Mouse (Mus musculus): Measurements from ENCODE around the gene Dhx8. TPM values are rescaled to one million over a fixed set of nuclear protein-coding genes. Genes with fewer than 3 reads are reported as not detected.

The Dhx8 gene
- total and polyA plus RNA-seq, 3 experiments, result 7.2 to 17.1 (median 16.0) TPM

DNA sequence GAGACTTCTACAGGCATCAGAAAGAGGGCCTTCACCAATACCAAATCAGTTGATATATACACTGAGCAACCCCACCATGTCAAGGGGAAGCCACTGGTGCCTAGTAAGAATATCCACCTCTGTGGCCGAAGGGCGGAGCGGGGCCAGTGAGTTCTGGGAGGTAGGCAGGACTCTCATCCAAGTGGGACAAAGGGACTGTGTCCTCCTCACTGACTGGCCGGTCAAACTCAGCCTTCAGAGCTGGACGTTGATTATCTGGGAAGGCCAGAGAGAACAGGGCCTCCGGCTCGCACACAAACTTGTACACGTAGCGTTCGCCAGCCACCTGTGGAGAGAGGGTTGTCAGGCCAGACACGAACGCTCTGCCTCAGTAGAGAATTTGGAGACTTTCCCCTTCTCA lies 37.5 kb downstream of the Dhx8 start:
- WGBS, result 71% methylated on average over 12 of the region's 12 CpGs
- Histone ChIP-seq H3K4me3 (no peak overlapping the region), H3K9ac (ENCODE audit: low read depth, low read length) (no peak overlapping the region), H3K27ac (no peak overlapping the region; the same call in 1 of the 2 replicates), H3K79me2 (replicated peaks; ENCODE audit: control insufficient read depth, insufficient read depth, low read length) (no peaks in the 10 kb centered on the region), H3K36me3 (ENCODE audit: control insufficient read depth, insufficient read depth, low read length) (no peaks in the 10 kb centered on the region), H3K27me3 (ENCODE audit: control insufficient read depth, insufficient read depth, low read length) (no peaks in the 10 kb centered on the region), H3K4me1 (ENCODE audit: control insufficient read depth, insufficient read depth, low read length) (peaks cover 1% of the 10 kb centered on the region; the same call in 1 of the 2 replicates)
- 0 out of 2 replicates have a peak, but pooled peaks have one; percentile 20 for TF ChIP-seq EP300 (IDR thresholded peaks at IDR 0.05; ENCODE audit: insufficient read depth, low read depth, low read length)
- TF ChIP-seq POLR2A (IDR thresholded peaks at IDR 0.05; ENCODE audit: insufficient read depth, low read depth, low read length), result no peak
- no peak for TF ChIP-seq CTCF (IDR thresholded peaks at IDR 0.05)
- intact Hi-C loops (cut with DNase I), result no loop called here
- peak in 1 of 2 experiments; percentile 45 for DNase-seq

DNA sequence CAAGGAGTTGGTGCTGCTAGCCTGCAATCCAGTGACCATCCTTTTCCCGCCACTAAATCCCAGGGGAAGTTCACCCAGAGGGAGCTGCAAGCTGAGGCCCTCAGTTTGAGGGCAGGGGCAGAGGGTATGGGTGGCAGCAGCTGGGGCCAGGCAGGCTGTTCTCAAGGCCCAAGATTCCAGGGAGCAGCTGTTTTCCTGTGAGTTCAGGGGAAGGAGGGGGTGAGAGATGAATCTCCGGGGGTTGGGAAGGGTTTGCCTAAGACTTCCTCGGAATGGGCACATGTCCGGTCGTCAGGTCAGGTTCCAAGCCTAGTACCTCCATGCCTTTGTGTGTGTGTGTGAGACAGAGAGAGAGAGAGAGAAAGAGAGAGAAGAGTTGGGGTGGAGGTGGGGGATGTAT lies 39.3 kb downstream of the Dhx8 start:
- no peak for DNase-seq
- H3K27ac ChIP-seq, result no peak overlapping the region
- 13% methylated on average over 5 of the region's 5 CpGs for WGBS

DNA sequence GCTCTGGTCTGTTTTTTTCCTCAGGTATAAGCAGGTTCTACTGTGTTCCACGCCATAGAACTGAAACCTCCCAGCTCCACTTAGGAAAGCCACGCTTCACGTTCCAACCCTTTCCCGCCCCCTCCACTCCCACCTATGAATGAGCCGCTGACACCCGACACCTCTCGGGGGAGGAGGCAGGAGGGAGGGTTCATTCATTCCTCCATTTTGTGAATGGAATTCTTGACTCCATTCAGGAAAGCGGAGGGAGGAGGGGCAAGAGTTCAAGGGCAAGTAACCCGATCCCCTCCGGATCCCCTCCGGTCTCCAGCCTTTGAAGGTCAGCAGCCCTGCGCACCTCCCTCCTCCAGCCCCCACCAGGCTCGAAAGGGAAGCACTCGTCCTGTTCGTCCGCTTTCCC lies 39.7 kb downstream of the Dhx8 start:
- peak overlapping the region; percentile 19 for H3K4me3 ChIP-seq

More for the DNA sequence above, 39.3 kb downstream of the Dhx8 start:
- intact Hi-C loops (cut with DNase I), result no loop called here
- no peak overlapping the region for H3K4me3 ChIP-seq
- no peaks in the 10 kb centered on the region for H3K27me3 ChIP-seq (ENCODE audit: control insufficient read depth, insufficient read depth, low read length)
- no peaks in the 10 kb centered on the region for H3K79me2 ChIP-seq (replicated peaks; ENCODE audit: control insufficient read depth, insufficient read depth, low read length)
- no peaks in the 10 kb centered on the region for H3K36me3 ChIP-seq (ENCODE audit: control insufficient read depth, insufficient read depth, low read length)
- peaks cover 1% of the 10 kb centered on the region; the same call in 1 of the 2 replicates for H3K4me1 ChIP-seq (ENCODE audit: control insufficient read depth, insufficient read depth, low read length)
- TF ChIP-seq EP300 (IDR thresholded peaks at IDR 0.05; ENCODE audit: insufficient read depth, low read depth, low read length) (no peak), POLR2A (IDR thresholded peaks at IDR 0.05; ENCODE audit: insufficient read depth, low read depth, low read length) (no peak), CTCF (IDR thresholded peaks at IDR 0.05) (no peak)
- no peak overlapping the region for H3K9ac ChIP-seq (ENCODE audit: low read depth, low read length)

DNA sequence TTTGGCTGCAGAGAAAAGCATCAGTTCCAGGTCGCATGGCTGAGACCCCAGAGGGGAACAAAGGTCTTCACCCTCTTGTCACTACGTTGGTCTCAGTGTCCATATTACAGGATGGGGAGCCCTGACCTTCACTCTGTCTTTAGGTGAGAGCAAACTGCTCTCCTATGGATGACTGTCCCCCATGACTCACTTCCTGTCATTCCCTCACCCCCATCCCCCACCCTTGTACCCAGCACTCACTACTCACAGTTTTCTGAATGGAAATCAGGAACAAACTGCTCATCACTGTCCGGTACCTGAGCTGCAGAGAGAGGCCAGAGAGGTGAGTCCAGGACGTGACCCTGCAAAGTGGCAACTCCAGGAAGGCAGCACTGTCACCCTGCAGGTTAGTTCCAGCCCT lies 44.1 kb downstream of the Dhx8 start:
- H3K27me3 ChIP-seq (ENCODE audit: control insufficient read depth, insufficient read depth, low read length), result no peaks in the 10 kb centered on the region
- intact Hi-C loops (cut with DNase I), result no loop called here
- DNase-seq, result no peak
- WGBS, result 64% methylated on average over 4 of the region's 4 CpGs
- H3K9ac ChIP-seq (ENCODE audit: low read depth, low read length), result no peak overlapping the region
- H3K4me3 ChIP-seq, result no peak overlapping the region
- no peaks in the 10 kb centered on the region for H3K36me3 ChIP-seq (ENCODE audit: control insufficient read depth, insufficient read depth, low read length)
- H3K27ac ChIP-seq, result no peak overlapping the region
- H3K4me1 ChIP-seq (ENCODE audit: control insufficient read depth, insufficient read depth, low read length), result peaks cover 1% of the 10 kb centered on the region; the same call in 1 of the 2 replicates
- TF ChIP-seq EP300 (IDR thresholded peaks at IDR 0.05; ENCODE audit: insufficient read depth, low read depth, low read length), result no peak
- no peak for TF ChIP-seq CTCF (IDR thresholded peaks at IDR 0.05)
- TF ChIP-seq POLR2A (IDR thresholded peaks at IDR 0.05; ENCODE audit: insufficient read depth, low read depth, low read length), result no peak
- H3K79me2 ChIP-seq (replicated peaks; ENCODE audit: control insufficient read depth, insufficient read depth, low read length), result no peaks in the 10 kb centered on the region

More for the DNA sequence above, 39.7 kb downstream of the Dhx8 start:
- TF ChIP-seq CTCF (IDR thresholded peaks at IDR 0.05) (no peak), EP300 (IDR thresholded peaks at IDR 0.05; ENCODE audit: insufficient read depth, low read depth, low read length) (0 out of 2 replicates have a peak, but pooled peaks have one; percentile 10)
- Histone ChIP-seq H3K9ac (ENCODE audit: low read depth, low read length) (no peak overlapping the region), H3K79me2 (replicated peaks; ENCODE audit: control insufficient read depth, insufficient read depth, low read length) (no peaks in the 10 kb centered on the region), H3K27ac (no peak overlapping the region), H3K27me3 (ENCODE audit: control insufficient read depth, insufficient read depth, low read length) (no peaks in the 10 kb centered on the region), H3K36me3 (ENCODE audit: control insufficient read depth, insufficient read depth, low read length) (no peaks in the 10 kb centered on the region), H3K4me1 (ENCODE audit: control insufficient read depth, insufficient read depth, low read length) (peaks cover 1% of the 10 kb centered on the region; the same call in 1 of the 2 replicates)
- peak; percentile 50 to 56 for DNase-seq
- intact Hi-C loops (cut with DNase I), result no loop called here
- WGBS, result under 1% methylated on average over 16 of the region's 16 CpGs

DNA sequence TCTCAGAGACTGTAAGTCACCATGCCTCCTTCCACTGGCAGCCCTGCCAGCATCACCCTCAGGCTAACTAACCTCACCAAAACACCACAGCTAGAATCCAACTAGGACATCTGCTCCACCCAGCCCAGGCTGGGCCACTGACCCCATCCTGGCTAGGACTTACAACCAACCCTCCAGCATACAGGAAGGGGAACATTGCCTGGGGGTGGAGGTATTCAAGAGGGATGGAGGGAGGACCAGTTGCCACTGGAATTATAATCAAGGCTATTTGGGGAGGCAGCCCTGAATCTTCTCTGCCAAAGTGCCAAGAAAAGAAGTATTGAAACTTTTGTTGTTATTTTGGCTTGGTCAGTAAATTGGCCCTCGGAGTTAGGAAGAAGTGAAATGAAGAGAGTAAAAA lies 50.4 kb downstream of the Dhx8 start:
- Histone ChIP-seq H3K9ac (ENCODE audit: low read depth, low read length) (no peak overlapping the region), H3K4me1 (ENCODE audit: control insufficient read depth, insufficient read depth, low read length) (peaks cover 4% of the 10 kb centered on the region), H3K79me2 (replicated peaks; ENCODE audit: control insufficient read depth, insufficient read depth, low read length) (no peaks in the 10 kb centered on the region), H3K27ac (no peak overlapping the region), H3K4me3 (no peak overlapping the region), H3K27me3 (ENCODE audit: control insufficient read depth, insufficient read depth, low read length) (no peaks in the 10 kb centered on the region), H3K36me3 (ENCODE audit: control insufficient read depth, insufficient read depth, low read length) (no peaks in the 10 kb centered on the region)
- intact Hi-C loops (cut with DNase I), result no loop called here
- 79% methylated on average over 1 of the region's 1 CpGs for WGBS
- TF ChIP-seq EP300 (IDR thresholded peaks at IDR 0.05; ENCODE audit: insufficient read depth, low read depth, low read length), result no peak
- no peak for TF ChIP-seq CTCF (IDR thresholded peaks at IDR 0.05)
- TF ChIP-seq POLR2A (IDR thresholded peaks at IDR 0.05; ENCODE audit: insufficient read depth, low read depth, low read length), result no peak
- no peak for DNase-seq

DNA sequence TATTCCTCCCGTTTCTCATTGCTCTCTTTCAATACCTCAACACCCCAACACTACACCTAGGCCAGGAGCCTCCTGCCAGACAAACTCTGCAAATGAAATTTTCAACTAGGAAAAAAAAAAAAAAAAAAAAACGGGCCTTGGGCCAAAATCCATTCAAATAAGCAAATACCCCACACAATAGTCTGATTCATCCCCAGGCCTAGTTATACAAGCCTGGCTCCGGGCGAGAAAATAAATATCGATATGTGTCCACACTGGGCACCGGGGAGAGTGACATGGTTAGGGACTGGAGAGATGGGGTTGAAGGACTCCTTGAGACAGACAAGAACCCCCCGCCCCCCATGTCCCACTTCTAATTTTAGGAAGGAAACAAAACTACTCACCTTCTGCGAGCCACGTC lies 50.9 kb downstream of the Dhx8 start:
- H3K4me1 ChIP-seq (ENCODE audit: control insufficient read depth, insufficient read depth, low read length), result peaks cover 4% of the 10 kb centered on the region
- H3K27ac ChIP-seq, result no peak overlapping the region
- no peak for TF ChIP-seq POLR2A (IDR thresholded peaks at IDR 0.05; ENCODE audit: insufficient read depth, low read depth, low read length)
- no peak for TF ChIP-seq CTCF (IDR thresholded peaks at IDR 0.05)
- TF ChIP-seq EP300 (IDR thresholded peaks at IDR 0.05; ENCODE audit: insufficient read depth, low read depth, low read length), result no peak
- 38% methylated on average over 9 of the region's 9 CpGs for WGBS
- H3K27me3 ChIP-seq (ENCODE audit: control insufficient read depth, insufficient read depth, low read length), result no peaks in the 10 kb centered on the region
- no peaks in the 10 kb centered on the region for H3K36me3 ChIP-seq (ENCODE audit: control insufficient read depth, insufficient read depth, low read length)
- no peaks in the 10 kb centered on the region for H3K79me2 ChIP-seq (replicated peaks; ENCODE audit: control insufficient read depth, insufficient read depth, low read length)
- DNase-seq, result no peak
- intact Hi-C loops (cut with DNase I), result no loop called here
- H3K9ac ChIP-seq (ENCODE audit: low read depth, low read length), result no peak overlapping the region
- H3K4me3 ChIP-seq, result no peak overlapping the region
